Mouse (Mus musculus): ENCODE measurements around the gene Nenf. TPM values are rescaled to one million over a fixed set of nuclear protein-coding genes. Genes with fewer than 3 reads are reported as not detected.

Gene Nenf
- polyA plus RNA-seq, 1 experiment from 2014 or later = 74.3 TPM

DNA sequence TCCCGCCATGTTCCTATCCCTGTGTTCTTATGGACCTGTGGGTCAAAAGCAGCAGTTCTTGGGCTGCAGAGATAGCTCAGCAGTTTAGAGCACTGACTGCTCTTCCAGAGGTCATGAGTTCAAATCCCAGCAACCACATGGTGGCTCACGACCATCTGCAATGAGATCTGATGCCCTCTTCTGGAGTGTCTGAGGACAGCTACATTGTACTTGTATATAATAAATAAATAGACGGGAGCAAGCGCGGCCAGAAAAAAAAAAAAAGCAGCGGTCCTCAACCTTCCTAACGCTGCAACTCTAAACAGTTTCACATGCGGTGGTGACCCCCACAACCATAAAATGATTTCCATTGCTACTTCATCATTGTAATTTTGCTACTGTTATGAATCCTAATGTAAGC, 1.2 kb downstream of the Nenf start:
- Histone ChIP-seq H3K4me3 (ENCODE audit: low read depth, low read length) (no peak overlapping the region), H3K9me3 (replicated peaks; ENCODE audit: control insufficient read depth, low read length) (no peaks in the 10 kb centered on the region), H3K27ac (replicated peaks; ENCODE audit: low read depth, low read length) (no peak overlapping the region), H3K9ac (replicated peaks; ENCODE audit: low read length) (no peak overlapping the region), H3K4me1 (ENCODE audit: control insufficient read depth, insufficient read depth, low read length) (no peaks in the 10 kb centered on the region; the same call in 1 of the 2 replicates), H3K4me2 (ENCODE audit: low read depth, low read length) (no peak overlapping the region), H3K36me3 (replicated peaks; ENCODE audit: control insufficient read depth, insufficient read depth, low read depth, low read length) (no peaks in the 10 kb centered on the region), H3K27me3 (ENCODE audit: control insufficient read depth, insufficient read depth, low read length) (no peaks in the 10 kb centered on the region)
- ATAC-seq (replicated peaks; ENCODE audit: insufficient number of reproducible peaks, low FRiP score, low TSS enrichment, low read depth) = no peak
- no peak for DNase-seq (ENCODE audit: low spot score)
- WGBS = 84% methylated on average over 8 of the region's 8 CpGs

DNA sequence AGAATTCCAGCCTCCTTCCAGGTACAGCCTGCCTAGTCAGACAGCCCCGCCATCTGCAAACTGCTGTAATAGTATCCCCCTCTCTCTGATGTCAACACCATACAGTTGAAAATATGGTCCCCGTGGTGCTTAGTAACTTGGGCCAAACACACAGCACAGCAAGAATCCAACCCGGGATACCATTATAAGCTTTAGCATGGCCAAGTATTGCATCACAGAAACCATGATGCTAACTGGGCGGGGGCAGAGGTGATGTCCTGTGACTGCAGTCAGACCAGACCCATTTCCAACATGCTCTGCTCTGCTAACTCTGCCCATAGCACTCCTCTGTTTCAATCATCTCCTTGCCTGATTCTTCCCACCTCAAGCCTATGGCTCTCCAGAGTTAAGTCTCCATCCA, 4.1 kb downstream of the Nenf start:
- no peak for ATAC-seq (replicated peaks; ENCODE audit: insufficient number of reproducible peaks, low FRiP score, low TSS enrichment, low read depth)
- Histone ChIP-seq H3K9ac (replicated peaks; ENCODE audit: low read length) (no peak overlapping the region), H3K4me3 (ENCODE audit: low read depth, low read length) (no peak overlapping the region), H3K36me3 (replicated peaks; ENCODE audit: control insufficient read depth, insufficient read depth, low read depth, low read length) (no peaks in the 10 kb centered on the region), H3K9me3 (replicated peaks; ENCODE audit: control insufficient read depth, low read length) (no peaks in the 10 kb centered on the region), H3K27me3 (ENCODE audit: control insufficient read depth, insufficient read depth, low read length) (no peaks in the 10 kb centered on the region), H3K4me1 (ENCODE audit: control insufficient read depth, insufficient read depth, low read length) (no peaks in the 10 kb centered on the region; the same call in 1 of the 2 replicates), H3K27ac (replicated peaks; ENCODE audit: low read depth, low read length) (no peak overlapping the region), H3K4me2 (ENCODE audit: low read depth, low read length) (no peak overlapping the region)
- WGBS = 73% methylated on average over 4 of the region's 4 CpGs
- no peak for DNase-seq (ENCODE audit: low spot score)

DNA sequence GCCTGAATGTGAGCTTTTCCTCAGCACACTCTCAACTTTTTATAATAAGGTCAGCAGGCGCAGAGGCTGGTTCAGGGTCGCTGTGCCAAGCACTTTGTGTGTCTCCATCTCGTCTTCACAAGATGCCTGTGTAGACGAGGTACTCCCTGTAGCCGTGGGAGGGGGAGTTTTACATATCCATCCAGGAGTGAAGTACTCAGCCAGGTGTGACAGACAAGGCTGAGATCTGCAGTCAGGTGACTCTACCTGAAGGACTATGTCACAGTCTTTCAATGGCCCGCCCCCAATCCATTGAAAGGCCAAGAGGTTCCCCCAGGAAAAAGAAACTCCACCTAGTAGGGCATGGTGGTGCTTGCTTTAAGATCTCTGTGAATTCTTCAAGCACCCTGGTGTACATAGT, 4.8 kb downstream of the Nenf start:
- no peak overlapping the region for H3K4me2 ChIP-seq (ENCODE audit: low read depth, low read length)
- DNase-seq (ENCODE audit: low spot score) (no peak), ATAC-seq (replicated peaks; ENCODE audit: insufficient number of reproducible peaks, low FRiP score, low TSS enrichment, low read depth) (no peak)
- no peaks in the 10 kb centered on the region for H3K9me3 ChIP-seq (replicated peaks; ENCODE audit: control insufficient read depth, low read length)
- no peak overlapping the region for H3K27ac ChIP-seq (replicated peaks; ENCODE audit: low read depth, low read length)
- no peaks in the 10 kb centered on the region; the same call in 1 of the 2 replicates for H3K4me1 ChIP-seq (ENCODE audit: control insufficient read depth, insufficient read depth, low read length)
- no peaks in the 10 kb centered on the region for H3K36me3 ChIP-seq (replicated peaks; ENCODE audit: control insufficient read depth, insufficient read depth, low read depth, low read length)
- H3K9ac ChIP-seq (replicated peaks; ENCODE audit: low read length) = no peak overlapping the region
- 84% methylated on average over 6 of the region's 6 CpGs for WGBS
- H3K4me3 ChIP-seq (ENCODE audit: low read depth, low read length) = no peak overlapping the region
- no peaks in the 10 kb centered on the region for H3K27me3 ChIP-seq (ENCODE audit: control insufficient read depth, insufficient read depth, low read length)

DNA sequence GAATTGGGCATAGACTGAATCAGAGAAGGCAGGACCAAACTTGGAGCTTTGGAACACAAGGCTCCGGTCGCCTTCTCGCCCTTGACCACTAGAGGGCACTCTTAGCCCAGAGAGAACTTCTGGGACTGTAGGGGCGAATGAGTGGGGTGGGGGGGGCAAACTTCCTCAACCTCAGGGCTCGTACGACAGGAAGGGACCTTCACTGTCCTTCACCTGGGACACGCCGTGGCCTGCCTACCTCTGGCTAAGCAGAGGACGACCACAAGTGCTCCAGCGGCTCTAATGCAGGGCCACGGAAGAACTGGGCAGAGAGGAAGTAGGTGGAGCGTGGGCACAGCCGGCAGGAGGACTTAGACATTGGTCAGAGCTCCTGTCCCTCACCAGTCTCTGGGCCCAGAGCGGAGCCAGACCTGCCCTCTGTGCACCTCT, 5.5 kb downstream of the Nenf start:
- WGBS = 1% methylated on average over 14 of the region's 14 CpGs
- H3K36me3 ChIP-seq (replicated peaks; ENCODE audit: control insufficient read depth, insufficient read depth, low read depth, low read length) = no peaks in the 10 kb centered on the region
- peak overlapping the region; percentile 49 for H3K4me3 ChIP-seq (ENCODE audit: low read depth, low read length)
- peak overlapping the region; percentile 34 for H3K4me2 ChIP-seq (ENCODE audit: low read depth, low read length)
- ATAC-seq (replicated peaks; ENCODE audit: insufficient number of reproducible peaks, low FRiP score, low TSS enrichment, low read depth) (peak; percentile 85), DNase-seq (ENCODE audit: low spot score) (peak; percentile 91)
- H3K9ac ChIP-seq (replicated peaks; ENCODE audit: low read length) = peak overlapping the region; percentile 67
- H3K4me1 ChIP-seq (ENCODE audit: control insufficient read depth, insufficient read depth, low read length) = no peaks in the 10 kb centered on the region
- no peaks in the 10 kb centered on the region for H3K9me3 ChIP-seq (replicated peaks; ENCODE audit: control insufficient read depth, low read length)
- H3K27me3 ChIP-seq (ENCODE audit: control insufficient read depth, insufficient read depth, low read length) = no peaks in the 10 kb centered on the region
- no peak overlapping the region for H3K27ac ChIP-seq (replicated peaks; ENCODE audit: low read depth, low read length)

DNA sequence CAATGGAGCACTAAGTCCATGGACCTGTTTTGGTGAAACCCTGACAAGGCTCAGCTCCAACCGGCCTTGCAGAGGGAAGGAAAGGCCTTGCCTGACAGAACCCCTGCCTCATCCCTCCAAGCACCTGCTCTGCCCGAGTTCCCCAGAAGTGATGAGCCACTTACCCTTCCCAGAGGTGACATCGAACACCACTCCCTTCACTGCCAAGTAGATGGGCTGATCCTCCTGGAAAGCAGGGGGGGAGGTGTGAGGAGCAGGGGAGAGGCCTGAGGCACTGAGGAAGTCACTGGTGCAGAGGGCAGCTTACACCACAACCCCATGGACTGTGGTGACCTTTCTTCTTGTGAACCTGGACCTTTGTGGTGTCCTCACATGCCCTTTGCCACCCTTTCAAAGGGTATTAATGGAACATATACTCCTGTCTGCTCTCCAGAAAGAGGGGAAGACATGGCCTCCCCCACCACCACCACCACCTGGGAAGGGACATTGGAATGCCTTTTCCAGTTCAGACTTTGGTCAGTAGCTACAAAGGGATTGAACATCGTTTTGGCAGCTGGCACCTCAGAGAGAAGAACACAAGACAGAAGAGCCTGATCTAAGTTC, 6.6 kb downstream of the Nenf start:
- no peak overlapping the region for H3K27ac ChIP-seq (replicated peaks; ENCODE audit: low read depth, low read length)
- H3K4me2 ChIP-seq (ENCODE audit: low read depth, low read length) = no peak overlapping the region
- no peaks in the 10 kb centered on the region for H3K9me3 ChIP-seq (replicated peaks; ENCODE audit: control insufficient read depth, low read length)
- no peaks in the 10 kb centered on the region for H3K4me1 ChIP-seq (ENCODE audit: control insufficient read depth, insufficient read depth, low read length)
- no peak for DNase-seq (ENCODE audit: low spot score)
- 74% methylated on average over 4 of the region's 4 CpGs for WGBS
- no peak overlapping the region for H3K4me3 ChIP-seq (ENCODE audit: low read depth, low read length)
- ATAC-seq (replicated peaks; ENCODE audit: insufficient number of reproducible peaks, low FRiP score, low TSS enrichment, low read depth) = no peak
- H3K9ac ChIP-seq (replicated peaks; ENCODE audit: low read length) = no peak overlapping the region
- H3K36me3 ChIP-seq (replicated peaks; ENCODE audit: control insufficient read depth, insufficient read depth, low read depth, low read length) = no peaks in the 10 kb centered on the region
- H3K27me3 ChIP-seq (ENCODE audit: control insufficient read depth, insufficient read depth, low read length) = no peaks in the 10 kb centered on the region

DNA sequence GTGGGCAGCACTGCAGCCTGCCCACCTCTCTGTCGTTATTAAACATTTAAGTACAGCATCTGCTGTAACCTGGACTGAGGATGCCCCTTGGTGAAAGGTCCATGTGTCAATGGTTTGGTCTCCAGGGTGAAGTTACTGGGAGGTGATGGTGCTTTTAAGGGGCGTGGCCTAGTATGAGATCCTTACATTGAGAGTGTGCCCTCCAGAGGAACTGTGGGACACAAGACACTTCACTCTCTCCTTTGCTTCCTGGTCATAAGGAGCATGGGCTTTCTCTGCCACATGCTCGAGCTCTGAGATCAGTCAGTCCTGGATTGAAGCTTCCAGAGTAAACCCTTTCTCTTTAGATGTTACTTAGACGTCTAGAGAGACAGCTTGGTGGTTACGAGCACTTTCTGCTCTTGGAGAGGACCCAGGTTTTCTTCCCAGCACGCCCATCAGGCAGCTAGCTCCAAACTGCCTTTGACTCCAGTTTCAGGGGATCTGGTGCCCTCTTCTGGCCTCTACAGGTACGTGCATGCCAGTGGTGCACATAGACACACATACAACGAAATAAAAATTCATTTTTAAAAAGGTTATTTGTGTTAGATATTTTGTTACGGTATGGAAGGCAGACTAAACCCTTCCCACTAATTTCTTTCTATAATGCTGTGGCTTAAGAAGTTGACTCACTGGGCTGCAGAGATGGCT, 10.1 kb downstream of the Nenf start:
- Histone ChIP-seq H3K4me1 (ENCODE audit: control insufficient read depth, insufficient read depth, low read length) (no peaks in the 10 kb centered on the region), H3K27me3 (ENCODE audit: control insufficient read depth, insufficient read depth, low read length) (no peaks in the 10 kb centered on the region), H3K9me3 (replicated peaks; ENCODE audit: control insufficient read depth, low read length) (no peaks in the 10 kb centered on the region), H3K4me3 (ENCODE audit: low read depth, low read length) (no peak overlapping the region), H3K4me2 (ENCODE audit: low read depth, low read length) (no peak overlapping the region), H3K9ac (replicated peaks; ENCODE audit: low read length) (no peak overlapping the region), H3K27ac (replicated peaks; ENCODE audit: low read depth, low read length) (no peak overlapping the region), H3K36me3 (replicated peaks; ENCODE audit: control insufficient read depth, insufficient read depth, low read depth, low read length) (no peaks in the 10 kb centered on the region)
- no peak for ATAC-seq (replicated peaks; ENCODE audit: insufficient number of reproducible peaks, low FRiP score, low TSS enrichment, low read depth)
- WGBS = 83% methylated on average over 9 of the region's 9 CpGs
- DNase-seq (ENCODE audit: low spot score) = no peak

DNA sequence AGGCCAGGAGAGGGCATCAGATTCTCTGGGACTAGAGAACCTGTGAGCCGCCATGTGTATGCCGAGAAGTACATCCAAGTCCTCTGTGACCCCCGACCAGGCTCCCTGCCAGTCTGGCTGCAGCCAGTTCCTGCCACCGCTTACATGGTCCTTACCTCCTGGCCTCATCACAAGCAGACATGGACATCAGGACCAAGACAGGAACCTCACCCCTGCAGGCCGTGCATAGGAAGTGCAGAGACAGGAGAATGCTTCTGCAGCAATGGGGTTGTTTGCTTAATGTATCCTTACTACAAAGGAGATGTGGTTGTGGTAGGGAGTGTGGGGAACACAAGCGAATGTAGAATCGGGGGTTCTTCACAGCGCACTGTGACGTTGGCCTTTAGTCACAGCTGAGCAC, 11.7 kb downstream of the Nenf start:
- H3K9ac ChIP-seq (replicated peaks; ENCODE audit: low read length) = no peak overlapping the region
- H3K36me3 ChIP-seq (replicated peaks; ENCODE audit: control insufficient read depth, insufficient read depth, low read depth, low read length) = no peaks in the 10 kb centered on the region
- H3K4me2 ChIP-seq (ENCODE audit: low read depth, low read length) = no peak overlapping the region
- DNase-seq (ENCODE audit: low spot score) = no peak
- H3K4me3 ChIP-seq (ENCODE audit: low read depth, low read length) = no peak overlapping the region
- no peak overlapping the region for H3K27ac ChIP-seq (replicated peaks; ENCODE audit: low read depth, low read length)
- ATAC-seq (replicated peaks; ENCODE audit: insufficient number of reproducible peaks, low FRiP score, low TSS enrichment, low read depth) = no peak
- H3K27me3 ChIP-seq (ENCODE audit: control insufficient read depth, insufficient read depth, low read length) = no peaks in the 10 kb centered on the region
- WGBS = 88% methylated on average over 9 of the region's 9 CpGs
- H3K9me3 ChIP-seq (replicated peaks; ENCODE audit: control insufficient read depth, low read length) = no peaks in the 10 kb centered on the region
- no peaks in the 10 kb centered on the region for H3K4me1 ChIP-seq (ENCODE audit: control insufficient read depth, insufficient read depth, low read length)

DNA sequence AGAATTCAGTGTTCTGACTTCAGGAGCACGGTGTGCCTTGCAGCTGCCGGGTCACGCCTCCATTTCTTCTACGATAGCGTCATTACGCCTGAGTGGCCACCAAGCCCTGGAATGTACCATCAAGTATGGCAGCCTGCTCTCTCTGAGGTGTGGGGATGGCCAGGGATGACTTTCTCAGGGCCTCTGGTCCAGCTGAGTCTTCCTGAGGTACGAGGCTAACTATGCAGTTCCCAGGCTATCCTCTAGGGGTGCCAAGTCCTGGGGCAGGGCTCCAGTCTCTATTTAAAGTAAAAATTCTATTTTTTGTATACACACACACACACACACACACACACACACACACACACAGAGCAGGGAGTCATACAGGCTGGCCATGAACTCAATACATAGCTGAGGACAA, 12.4 kb downstream of the Nenf start:
- Histone ChIP-seq H3K27me3 (ENCODE audit: control insufficient read depth, insufficient read depth, low read length) (no peaks in the 10 kb centered on the region), H3K4me3 (ENCODE audit: low read depth, low read length) (no peak overlapping the region), H3K9ac (replicated peaks; ENCODE audit: low read length) (no peak overlapping the region), H3K4me1 (ENCODE audit: control insufficient read depth, insufficient read depth, low read length) (no peaks in the 10 kb centered on the region), H3K4me2 (ENCODE audit: low read depth, low read length) (no peak overlapping the region), H3K27ac (replicated peaks; ENCODE audit: low read depth, low read length) (no peak overlapping the region), H3K9me3 (replicated peaks; ENCODE audit: control insufficient read depth, low read length) (no peaks in the 10 kb centered on the region), H3K36me3 (replicated peaks; ENCODE audit: control insufficient read depth, insufficient read depth, low read depth, low read length) (no peaks in the 10 kb centered on the region)
- ATAC-seq (replicated peaks; ENCODE audit: insufficient number of reproducible peaks, low FRiP score, low TSS enrichment, low read depth) = no peak
- DNase-seq (ENCODE audit: low spot score) = peak; percentile 52
- WGBS = 68% methylated on average over 7 of the region's 7 CpGs
